Mouse (Mus musculus) hematopoietic stem cell, adult 5-6 weeks (primary cell): ENCODE data around the gene Fggy. TPM values are rescaled to one million over a fixed set of nuclear protein-coding genes. Genes with fewer than 3 reads are reported as not detected.

Experiments used
- ATAC-seq, 2 experiments: fragments of 125-278 bp in 1 of 2; replicated peaks in 1 of 2; 2 replicates each; pipeline ENCODE4 v1.8.0; 2016 to 2017; ENCODE audit warnings: inconsistent platforms in 2 of 2, mild to moderate bottlenecking in 2 of 2, moderate number of reproducible peaks in 2 of 2, low read depth in 1 of 2, moderate TSS enrichment in 1 of 2; ENCODE audit not compliant: low FRiP score in 2 of 2, poor library complexity in 2 of 2, severe bottlenecking in 2 of 2, insufficient read depth in 1 of 2, low TSS enrichment in 1 of 2
- total RNA-seq: library from RNA; stranded (forward); fragments of 172-1452, 232-1000 nt; gene quantifications from 2 replicates; pipeline ENCODE4 v1.2.3, GENCODE M21; 2017

The Fggy gene
- total RNA-seq, 1 experiment from 2014 or later, result 21.1 TPM

- no peak for ATAC-seq
These were observed 227.0 kb downstream of the Fggy start for GRCm38 (mm10) chr4:95784146-95784895.

- ATAC-seq, result no peak
These were observed 230.3 kb downstream of the Fggy start for GRCm38 (mm10) chr4:95787609-95788008.

- no peak for ATAC-seq
These were observed 231.6 kb downstream of the Fggy start for GRCm38 (mm10) chr4:95788867-95789266.

- no peak for ATAC-seq
These were observed 234.7 kb downstream of the Fggy start for GRCm38 (mm10) chr4:95791913-95792475.

GRCm38 (mm10) chr4:95793647-95794328 is 236.5 kb downstream of the Fggy start:
- no peak for ATAC-seq

GRCm38 (mm10) chr4:95794651-95795050 is 237.3 kb downstream of the Fggy start:
- ATAC-seq, result no peak

- ATAC-seq, result no peak
These were observed 238.0 kb downstream of the Fggy start for GRCm38 (mm10) chr4:95795283-95795682.

GRCm38 (mm10) chr4:95819650-95820049 is 262.3 kb downstream of the Fggy start:
- ATAC-seq, result no peak

GRCm38 (mm10) chr4:95821906-95822579 is 264.7 kb downstream of the Fggy start:
- no peak; a peak in 1 of 4 replicates for ATAC-seq

GRCm38 (mm10) chr4:95828164-95828563 is 270.9 kb downstream of the Fggy start:
- no peak for ATAC-seq

GRCm38 (mm10) chr4:95830320-95830719 is 273.0 kb downstream of the Fggy start:
- ATAC-seq, result no peak

GRCm38 (mm10) chr4:95839860-95840259 is 282.6 kb downstream of the Fggy start:
- no peak for ATAC-seq

- ATAC-seq, result no peak
These were observed 283.2 kb downstream of the Fggy start for GRCm38 (mm10) chr4:95840389-95841053.

- peak; percentile 17 to 34; a peak in 2 of 4 replicates for ATAC-seq
These were observed 288.8 kb downstream of the Fggy start for GRCm38 (mm10) chr4:95845981-95846617.

GRCm38 (mm10) chr4:95847219-95847618 is 289.9 kb downstream of the Fggy start:
- ATAC-seq, result no peak

- ATAC-seq, result no peak
These were observed 290.4 kb downstream of the Fggy start for GRCm38 (mm10) chr4:95847664-95848063.

GRCm38 (mm10) chr4:95849497-95849896 is 292.2 kb downstream of the Fggy start:
- ATAC-seq, result peak; percentile 15 to 24; a peak in 2 of 4 replicates
